Mouse (Mus musculus): ENCODE measurements around the gene Stx4a.

GRCm38 (mm10) chr7:127808821-127809220, 15.3 kb upstream of the Stx4a start:
- TF ChIP-seq CTCF (IDR thresholded peaks at IDR 0.05; ENCODE audit: low read depth, low read length) (no peak), EP300 (IDR thresholded peaks at IDR 0.05; ENCODE audit: insufficient read depth, low read depth, low read length) (no peak), POLR2A (IDR thresholded peaks at IDR 0.05; ENCODE audit: insufficient read depth, low read length) (no peak)
